Mouse (Mus musculus) lung, postnatal 0 days (tissue): ENCODE results near the gene Hes7. TPM values are rescaled to one million over a fixed set of nuclear protein-coding genes. Genes with fewer than 3 reads are reported as not detected.
A peak's percentile ranks its signal among the peaks of the same experiment; 100 is the strongest.
"Not testable (repeated sequence)": the region's sequence is repeated elsewhere in the genome, so short reads cannot be mapped to it uniquely, and the experiment has no call there.

ENCODE experiments used
- ATAC-seq: fragments of 200-750 bp; cut with Nextera tagmentation; 2 replicates; pipeline ENCODE4 v1.8.0; 2017; ENCODE audit warnings: moderate library complexity
- DNase-seq: peaks from one replicate; pipeline ENCODE4 v3.0.0-alpha.2; 2016; ENCODE audit warnings: low spot score
- H3K27ac ChIP-seq: fragments of 300-500 bp; sonication (generic); 2 replicates; pipeline ENCODE4 v1.5.1; 2014; ENCODE audit warnings: antibody characterized with exemption, mild to moderate bottlenecking, low read length, mixed read lengths
- H3K27me3 ChIP-seq: fragments of 300-500 bp; sonication (generic); replicated peaks from 2 replicates; pipeline ENCODE4 v1.6.1; 2014; ENCODE audit warnings: low read length, mixed read lengths; ENCODE audit not compliant: insufficient read depth
- H3K36me3 ChIP-seq: fragments of 300-500 bp; sonication (generic); 2 replicates; pipeline ENCODE4 v1.6.1; 2014; ENCODE audit warnings: low read length, mixed read lengths; ENCODE audit not compliant: insufficient read depth
- H3K4me1 ChIP-seq: fragments of 300-500 bp; sonication (generic); 2 replicates; pipeline ENCODE4 v1.6.1; 2014; ENCODE audit warnings: antibody characterized with exemption, low read depth, low read length, mixed read lengths; ENCODE audit not compliant: insufficient read depth
- H3K4me2 ChIP-seq: fragments of 300-500 bp; sonication (generic); replicated peaks from 2 replicates; pipeline ENCODE4 v1.6.1; 2014; ENCODE audit warnings: low read depth, mild to moderate bottlenecking, low read length, moderate library complexity, mixed read lengths
- H3K4me3 ChIP-seq: fragments of 300-500 bp; sonication (generic); 2 replicates; pipeline ENCODE4 v1.5.1; 2014; ENCODE audit warnings: low read depth, low read length
- H3K9ac ChIP-seq: fragments of 300-500 bp; sonication (generic); replicated peaks from 2 replicates; pipeline ENCODE4 v1.6.1; 2014; ENCODE audit warnings: low read depth, mild to moderate bottlenecking
- H3K9me3 ChIP-seq: fragments of 300-500 bp; sonication (generic); 2 replicates; pipeline ENCODE4 v1.6.1; 2016; ENCODE audit warnings: low read length, mixed read lengths
- CTCF ChIP-seq: IDR thresholded peaks from 2 replicates; pipeline ENCODE4 v1.5.1; 2016; ENCODE audit warnings: antibody characterized with exemption, mild to moderate bottlenecking
- EP300 ChIP-seq: IDR thresholded peaks from 2 replicates; pipeline ENCODE4 v1.6.1; 2016; ENCODE audit warnings: antibody characterized with exemption, mild to moderate bottlenecking, control low read depth
- WGBS: fragments of 180-500 bp; shearing (Covaris S2); extraction: QIAGEN DNeasy Blood & Tissue Kit; methylation state at CpG from one replicate; pipeline ENCODE4 v1.1.7; 2014; 5-methylcytosine and 5-hydroxymethylcytosine counted together
- polyA plus RNA-seq: library from polyadenylated mRNA; unstranded; fragments of >200 nt; fragmentation: Nextera tagmentation; extraction: Ambion mirVana; gene quantifications from 2 replicates; pipeline ENCODE4 v1.2.1, GENCODE M21; 2015

Gene Hes7
- polyA plus RNA-seq, 1 experiment from 2014 or later: 0.49 TPM

DNA sequence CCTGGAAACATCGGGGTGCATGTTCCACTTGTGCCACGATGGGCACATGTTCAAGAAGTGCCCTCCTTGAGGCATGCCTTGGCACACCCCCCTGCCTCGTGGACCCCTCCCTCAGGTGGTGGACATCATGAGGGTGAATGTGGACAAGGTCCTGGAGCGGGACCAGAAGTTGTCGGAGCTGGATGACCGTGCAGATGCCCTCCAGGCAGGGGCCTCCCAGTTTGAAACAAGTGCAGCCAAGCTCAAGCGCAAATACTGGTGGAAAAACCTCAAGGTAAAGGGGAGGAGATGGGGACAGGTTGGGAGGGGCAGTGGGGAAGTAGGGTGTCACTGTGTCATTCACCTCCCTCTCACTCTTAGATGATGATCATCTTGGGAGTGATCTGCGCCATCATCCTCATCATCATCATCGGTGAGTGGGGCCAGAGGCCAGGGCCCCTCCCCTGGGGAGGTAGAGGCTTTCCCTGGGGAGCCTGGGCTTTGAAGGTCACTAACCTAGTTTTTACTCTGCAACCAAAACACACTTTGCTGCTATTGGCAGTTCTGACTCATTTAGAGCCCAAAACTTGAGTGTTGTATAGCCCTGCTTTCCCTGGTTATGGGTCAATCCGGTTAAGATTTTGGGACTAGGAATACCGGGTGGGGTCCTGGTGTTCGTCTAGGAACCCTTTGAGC is 30.5 kb upstream of the Hes7 start:
- Histone ChIP-seq H3K27me3 (no peaks in the 10 kb centered on the region), H3K9me3 (no peaks in the 10 kb centered on the region), H3K36me3 (0 out of 2 replicates have a peak, but pooled peaks cover 4% of the 10 kb centered on the region), H3K27ac (peak overlapping the region; percentile 97; the same call in 1 of the 2 replicates), H3K4me3 (peak overlapping the region; percentile 99), H3K4me1 (peaks cover 10% of the 10 kb centered on the region), H3K9ac (peak overlapping the region; percentile 100), H3K4me2 (peak overlapping the region; percentile 91)
- DNase-seq (no peak), ATAC-seq (no peak)
- TF ChIP-seq EP300: no peak
- TF ChIP-seq CTCF: no peak
- 72% methylated on average over 12 of the region's 12 CpGs for WGBS

DNA sequence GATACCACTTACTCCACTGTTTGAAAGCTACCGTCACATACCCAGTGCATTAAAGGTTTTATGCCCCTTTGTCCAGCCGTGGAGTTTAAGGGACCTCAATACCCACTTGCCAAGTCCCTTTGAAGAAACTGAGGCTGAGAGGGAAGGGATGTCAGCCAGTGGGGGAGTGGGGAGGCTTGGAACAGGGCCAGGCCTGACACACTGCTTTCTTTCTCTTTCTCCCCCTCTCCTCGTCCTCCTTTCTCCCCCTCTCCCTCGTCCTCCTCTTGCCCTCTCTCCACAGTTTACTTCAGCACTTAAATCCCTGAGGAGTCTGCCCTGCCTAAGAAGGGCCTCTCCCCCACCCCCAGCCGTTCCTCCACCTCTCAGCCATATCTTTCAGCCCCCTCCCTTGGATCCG is 29.8 kb upstream of the Hes7 start:
- H3K9me3 ChIP-seq: no peaks in the 10 kb centered on the region
- peak overlapping the region; percentile 34; the same call in 1 of the 2 replicates for H3K27ac ChIP-seq
- 37% methylated on average over 6 of the region's 6 CpGs for WGBS
- 0 out of 2 replicates have a peak overlapping the region, but pooled peaks have one; percentile 100 for H3K9ac ChIP-seq
- H3K4me1 ChIP-seq: peaks cover 10% of the 10 kb centered on the region
- H3K4me2 ChIP-seq: peak overlapping the region; percentile 91; the same call in 1 of the 2 replicates
- TF ChIP-seq CTCF (no peak), EP300 (no peak)
- no peak for DNase-seq
- no peak overlapping the region for H3K4me3 ChIP-seq
- H3K27me3 ChIP-seq: no peaks in the 10 kb centered on the region
- H3K36me3 ChIP-seq: 0 out of 2 replicates have a peak, but pooled peaks cover 4% of the 10 kb centered on the region
- ATAC-seq: no peak

DNA sequence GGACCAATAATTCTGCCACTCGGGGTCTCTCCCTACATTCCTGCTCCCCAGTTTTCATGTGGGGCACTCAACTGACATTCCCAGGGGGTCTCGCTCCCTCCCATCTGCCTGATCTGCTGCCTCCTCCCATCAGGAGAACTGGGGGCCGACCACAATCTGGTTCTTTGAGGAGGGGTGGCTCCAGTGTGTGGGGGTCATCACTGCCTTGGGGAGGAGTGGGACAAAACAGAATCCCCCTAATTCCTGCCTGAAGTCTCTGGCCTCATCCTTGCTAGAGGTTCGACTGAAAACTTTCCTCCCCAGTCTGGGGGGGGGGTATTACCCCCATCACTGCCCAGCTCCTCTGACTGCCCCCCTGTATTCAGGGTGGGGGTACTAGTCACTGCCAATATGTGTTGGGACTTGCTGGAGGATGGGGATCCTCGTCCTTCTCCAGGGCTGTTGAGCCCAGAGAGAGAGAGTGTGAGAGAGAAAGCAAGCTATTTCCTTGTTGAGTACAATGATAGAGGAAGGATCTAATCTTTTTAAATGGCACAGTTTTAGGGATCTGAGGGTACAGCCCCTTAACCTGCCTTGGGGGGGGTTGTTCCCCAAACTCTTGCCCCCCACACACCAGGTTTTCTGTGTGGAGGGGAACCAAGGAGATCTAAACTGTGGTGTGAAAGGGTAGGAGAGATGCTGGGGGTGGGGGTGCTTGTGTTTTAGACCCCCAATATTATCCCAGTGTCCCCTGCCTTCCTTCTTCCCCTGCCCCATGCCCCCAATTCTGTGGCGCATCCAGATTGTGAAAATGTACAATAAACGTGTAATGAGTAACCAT is 28.4 kb upstream of the Hes7 start:
- no peaks in the 10 kb centered on the region for H3K9me3 ChIP-seq
- H3K4me1 ChIP-seq: peaks cover 10% of the 10 kb centered on the region
- DNase-seq: no peak
- WGBS: 58% methylated on average over 7 of the region's 7 CpGs
- H3K4me2 ChIP-seq: no peak overlapping the region
- no peak for ATAC-seq
- 0 out of 2 replicates have a peak, but pooled peaks cover 4% of the 10 kb centered on the region for H3K36me3 ChIP-seq
- H3K9ac ChIP-seq: no peak overlapping the region
- H3K27me3 ChIP-seq: no peaks in the 10 kb centered on the region
- no peak for TF ChIP-seq CTCF
- TF ChIP-seq EP300: no peak
- no peak overlapping the region for H3K4me3 ChIP-seq
- H3K27ac ChIP-seq: peak overlapping the region; percentile 27; the same call in 1 of the 2 replicates

DNA sequence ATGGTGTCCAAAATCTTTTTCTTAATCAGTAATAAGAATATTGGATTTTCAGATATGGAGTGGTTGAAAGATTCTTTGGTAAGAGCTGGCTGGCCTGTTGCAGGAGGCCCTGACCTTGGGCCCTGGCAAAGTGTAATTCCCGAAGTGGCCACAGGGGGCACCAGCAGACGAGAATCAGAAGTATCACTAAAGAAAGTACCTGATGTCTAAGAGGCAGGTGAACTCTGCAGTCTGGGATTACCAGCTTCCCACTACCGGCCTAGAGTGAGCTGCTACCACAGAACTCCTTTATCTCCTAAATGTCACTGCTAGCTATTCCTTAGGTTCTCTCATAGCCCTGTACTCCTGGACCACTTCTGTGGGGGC is 27.8 kb upstream of the Hes7 start:
- Histone ChIP-seq H3K4me2 (no peak overlapping the region), H3K9ac (no peak overlapping the region), H3K9me3 (no peaks in the 10 kb centered on the region), H3K27me3 (no peaks in the 10 kb centered on the region), H3K27ac (0 out of 2 replicates have a peak overlapping the region, but pooled peaks have one; percentile 0), H3K4me1 (peaks cover 10% of the 10 kb centered on the region), H3K4me3 (no peak overlapping the region), H3K36me3 (0 out of 2 replicates have a peak, but pooled peaks cover 4% of the 10 kb centered on the region)
- no peak for ATAC-seq
- peak; percentile 86 for DNase-seq
- no peak for TF ChIP-seq EP300
- peak; percentile 89 for TF ChIP-seq CTCF
- WGBS: 7% methylated on average over 3 of the region's 3 CpGs

DNA sequence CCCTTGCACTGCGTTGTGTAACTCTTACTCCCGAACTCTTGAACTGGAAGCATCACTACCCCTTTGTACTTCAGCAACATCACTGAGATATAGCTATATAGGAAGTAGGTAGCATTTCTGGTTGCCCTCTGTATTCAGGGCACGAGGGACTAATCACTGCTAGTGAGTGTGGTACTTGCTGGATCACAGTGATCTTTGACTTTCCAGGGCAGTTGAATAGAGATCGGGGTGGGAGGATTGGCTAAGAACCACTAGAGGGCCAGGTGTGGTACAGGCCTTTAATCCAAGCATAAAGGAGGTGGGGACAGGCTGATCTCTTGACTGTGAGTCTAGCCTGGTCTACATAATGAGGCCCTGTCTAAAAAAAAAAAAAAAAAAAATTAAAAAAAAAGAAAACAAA is 27.3 kb upstream of the Hes7 start:
- Histone ChIP-seq H3K27ac (0 out of 2 replicates have a peak overlapping the region, but pooled peaks have one; percentile 0), H3K36me3 (0 out of 2 replicates have a peak, but pooled peaks cover 4% of the 10 kb centered on the region), H3K9ac (no peak overlapping the region), H3K4me3 (no peak overlapping the region), H3K9me3 (no peaks in the 10 kb centered on the region), H3K4me1 (peaks cover 13% of the 10 kb centered on the region), H3K27me3 (no peaks in the 10 kb centered on the region), H3K4me2 (no peak overlapping the region)
- TF ChIP-seq CTCF (peak; percentile 40), EP300 (no peak)
- no peak for ATAC-seq
- 77% methylated on average over 4 of the region's 4 CpGs for WGBS
- DNase-seq: peak; percentile 65

DNA sequence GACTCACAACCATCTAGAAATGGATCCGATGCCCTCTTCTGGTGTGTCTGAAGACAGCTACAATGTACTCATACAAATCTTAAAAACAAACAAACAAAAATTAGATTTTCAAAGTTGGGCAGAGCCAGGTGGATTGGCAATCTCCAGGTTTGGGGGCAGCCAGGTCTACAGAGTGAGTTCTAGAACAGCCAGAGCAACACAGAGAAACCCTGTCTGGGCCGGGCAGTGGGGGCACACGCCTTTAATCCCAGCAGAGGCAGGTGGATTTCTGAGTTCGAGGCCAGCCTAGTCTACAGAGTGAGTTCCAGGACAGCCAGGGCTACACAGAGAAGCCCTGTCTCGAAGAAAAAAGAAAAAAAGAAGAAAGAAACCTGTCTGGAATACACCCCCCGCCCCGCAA is 26.3 kb upstream of the Hes7 start:
- peaks cover 19% of the 10 kb centered on the region for H3K4me1 ChIP-seq
- peak; percentile 17; the same call in 1 of the 2 replicates for TF ChIP-seq CTCF
- not testable (repeated sequence) for ATAC-seq, H3K27me3 ChIP-seq, DNase-seq, H3K9me3 ChIP-seq, H3K4me3 ChIP-seq, H3K36me3 ChIP-seq, H3K4me2 ChIP-seq
- 88% methylated on average over 7 of the region's 7 CpGs for WGBS
- H3K9ac ChIP-seq: peak overlapping the region; percentile 1
- H3K27ac ChIP-seq: peak overlapping the region; percentile 98
